In genomic region chr2:173106889-173107785, GRCm38 (mm10) we compare ENCODE assay signal across 8 mouse cellular contexts. TPM values are rescaled to one million over a fixed set of nuclear protein-coding genes. Genes with fewer than 3 reads are reported as not detected.
DNase-seq lines count a peak whose midpoint lies in the region; ATAC-seq lines count a peak whose summit lies in the region.

No protein-coding gene starts in this region.

- no peak overlapping the region for H3K4me2 ChIP-seq in embryonic facial prominence, embryonic 11.5 days (ENCODE audit: low read depth, low read length)
- peak overlapping the region; percentile 31; the same call in 1 of the 2 replicates for H3K4me2 ChIP-seq in heart, embryonic 11.5 days
- H3K4me2 ChIP-seq in limb, embryonic 13.5 days (replicated peaks) = no peak overlapping the region
- no peak overlapping the region for H3K4me2 ChIP-seq in midbrain, embryonic 16.5 days (ENCODE audit: low read length)
- H3K4me2 ChIP-seq in stomach, embryonic 15.5 days = no peak overlapping the region

- no peaks in the 10 kb centered on the region for H3K4me1 ChIP-seq in embryonic facial prominence, embryonic 11.5 days (ENCODE audit: control insufficient read depth, insufficient read depth, low read length)
- H3K4me1 ChIP-seq in heart, embryonic 11.5 days (ENCODE audit: control insufficient read depth, insufficient read depth, low read length) = peaks cover 6% of the 10 kb centered on the region
- 0 out of 2 replicates have a peak, but pooled peaks cover 4% of the 10 kb centered on the region for H3K4me1 ChIP-seq in limb, embryonic 13.5 days
- no peaks in the 10 kb centered on the region for H3K4me1 ChIP-seq in midbrain, embryonic 16.5 days (ENCODE audit: control insufficient read depth, insufficient read depth, low read length)
- H3K4me1 ChIP-seq in stomach, embryonic 15.5 days = no peaks in the 10 kb centered on the region

- ATAC-seq in embryonic facial prominence, embryonic 11.5 days (replicated peaks; ENCODE audit: insufficient number of reproducible peaks, low FRiP score, low TSS enrichment, low read depth) = no peak
- ATAC-seq in heart, embryonic 11.5 days (replicated peaks; ENCODE audit: insufficient number of reproducible peaks, low FRiP score, low TSS enrichment) = no peak
- peak; percentile 48; the same call in 1 of the 2 replicates for ATAC-seq in limb, embryonic 13.5 days (ENCODE audit: low FRiP score, low read depth)
- peak; percentile 51; the same call in 1 of the 2 replicates for ATAC-seq in midbrain, embryonic 16.5 days
- 0 out of 2 replicates have a peak, but pooled peaks have one; percentile 33 for ATAC-seq in stomach, embryonic 15.5 days (ENCODE audit: insufficient read depth, low FRiP score, low read depth)

- no peaks in the 10 kb centered on the region for H3K9me3 ChIP-seq in embryonic facial prominence, embryonic 11.5 days (replicated peaks; ENCODE audit: control insufficient read depth, low read length)
- no peaks in the 10 kb centered on the region for H3K9me3 ChIP-seq in heart, embryonic 11.5 days (replicated peaks; ENCODE audit: control insufficient read depth, low read length)
- no peaks in the 10 kb centered on the region for H3K9me3 ChIP-seq in limb, embryonic 13.5 days
- H3K9me3 ChIP-seq in midbrain, embryonic 16.5 days (replicated peaks; ENCODE audit: control insufficient read depth, low read length, poor library complexity, severe bottlenecking) = no peaks in the 10 kb centered on the region
- no peaks in the 10 kb centered on the region for H3K9me3 ChIP-seq in stomach, embryonic 15.5 days

- H3K27ac ChIP-seq in embryonic facial prominence, embryonic 11.5 days (replicated peaks; ENCODE audit: low read depth, low read length) = no peak overlapping the region
- no peak overlapping the region for H3K27ac ChIP-seq in heart, embryonic 11.5 days (ENCODE audit: low read depth, low read length)
- H3K27ac ChIP-seq in limb, embryonic 13.5 days = no peak overlapping the region
- no peak overlapping the region for H3K27ac ChIP-seq in midbrain, embryonic 16.5 days (ENCODE audit: low read length)
- no peak overlapping the region for H3K27ac ChIP-seq in stomach, embryonic 15.5 days

- 16% methylated on average over 14 of the region's 14 CpGs for WGBS in embryonic facial prominence, embryonic 11.5 days
- 16% methylated on average over 14 of the region's 14 CpGs for WGBS in heart, embryonic 11.5 days (ENCODE audit: insufficient replicate concordance)
- 13% methylated on average over 14 of the region's 14 CpGs for WGBS in limb, embryonic 13.5 days
- WGBS in midbrain, embryonic 16.5 days = 18% methylated on average over 14 of the region's 14 CpGs
- 13% methylated on average over 14 of the region's 14 CpGs for WGBS in stomach, embryonic 15.5 days

- H3K9ac ChIP-seq in embryonic facial prominence, embryonic 11.5 days (replicated peaks; ENCODE audit: low read length) = no peak overlapping the region
- 0 out of 2 replicates have a peak overlapping the region, but pooled peaks have one; percentile 5 for H3K9ac ChIP-seq in heart, embryonic 11.5 days (ENCODE audit: low read depth, low read length)
- H3K9ac ChIP-seq in limb, embryonic 13.5 days = peak overlapping the region; percentile 31; the same call in 1 of the 2 replicates
- no peak overlapping the region for H3K9ac ChIP-seq in midbrain, embryonic 16.5 days (ENCODE audit: low read depth, low read length)
- H3K9ac ChIP-seq in stomach, embryonic 15.5 days = no peak overlapping the region

- no peak overlapping the region for H3K4me3 ChIP-seq in embryonic facial prominence, embryonic 11.5 days (ENCODE audit: low read depth, low read length)
- H3K4me3 ChIP-seq in heart, embryonic 11.5 days (ENCODE audit: low read depth, low read length) = no peak overlapping the region
- no peak overlapping the region for H3K4me3 ChIP-seq in limb, embryonic 13.5 days
- H3K4me3 ChIP-seq in midbrain, embryonic 16.5 days (ENCODE audit: low read depth, low read length) = no peak overlapping the region
- H3K4me3 ChIP-seq in stomach, embryonic 15.5 days (replicated peaks) = no peak overlapping the region

- peak; percentile 57 for DNase-seq in CD4-positive helper T cell, adult 2 months (ENCODE audit: low read depth, low spot score)
- DNase-seq in adrenal gland, postnatal 36 days = peak; percentile 42 to 60
- DNase-seq in embryonic facial prominence, embryonic 11.5 days (ENCODE audit: low spot score) = peak; percentile 84
- peak; percentile 75 to 84 for DNase-seq in kidney, adult 8-10 months

- no peaks in the 10 kb centered on the region for H3K36me3 ChIP-seq in embryonic facial prominence, embryonic 11.5 days (replicated peaks; ENCODE audit: control insufficient read depth, insufficient read depth, low read depth, low read length)
- no peaks in the 10 kb centered on the region for H3K36me3 ChIP-seq in heart, embryonic 11.5 days (ENCODE audit: control insufficient read depth, insufficient read depth, low read length)
- H3K36me3 ChIP-seq in limb, embryonic 13.5 days = no peaks in the 10 kb centered on the region
- no peaks in the 10 kb centered on the region for H3K36me3 ChIP-seq in midbrain, embryonic 16.5 days (ENCODE audit: control insufficient read depth, insufficient read depth, low read length)
- no peaks in the 10 kb centered on the region for H3K36me3 ChIP-seq in stomach, embryonic 15.5 days

- no peaks in the 10 kb centered on the region for H3K27me3 ChIP-seq in embryonic facial prominence, embryonic 11.5 days (ENCODE audit: control insufficient read depth, insufficient read depth, low read length)
- H3K27me3 ChIP-seq in heart, embryonic 11.5 days (ENCODE audit: control insufficient read depth, insufficient read depth, low read length) = peaks cover 3% of the 10 kb centered on the region; the same call in 1 of the 2 replicates
- H3K27me3 ChIP-seq in limb, embryonic 13.5 days = peaks cover 26% of the 10 kb centered on the region
- H3K27me3 ChIP-seq in midbrain, embryonic 16.5 days (ENCODE audit: control insufficient read depth, insufficient read depth, low read depth, low read length) = peaks cover 5% of the 10 kb centered on the region
- H3K27me3 ChIP-seq in stomach, embryonic 15.5 days (replicated peaks) = no peaks in the 10 kb centered on the region

RNA-seq across cellular contexts. Expression of gene Ctcfl, which starts 12.2 kb away (rescaled TPM):
- total RNA-seq in adrenal gland, postnatal 36 days (2021) = under 1 TPM; 0.10 TPM
- polyA plus RNA-seq in embryonic facial prominence, embryonic 11.5 days (2014; fragmentation: Nextera tagmentation; extraction: Ambion mirVana) = not detected in 2 replicates
- 0.39 and 0.42 TPM in 2 replicates for polyA plus RNA-seq in heart, embryonic 11.5 days (2014; fragmentation: Nextera tagmentation; extraction: Ambion mirVana)
- polyA plus RNA-seq in limb, embryonic 13.5 days (2015; fragmentation: Nextera tagmentation; extraction: Ambion mirVana) = 0.13 and 0.15 TPM in 2 replicates
- 0.06 and 0.11 TPM in 2 replicates for polyA plus RNA-seq in midbrain, embryonic 16.5 days (2015; fragmentation: Nextera tagmentation; extraction: Ambion mirVana)
- polyA plus RNA-seq in stomach, embryonic 15.5 days (2015; fragmentation: Nextera tagmentation; extraction: Ambion mirVana) = 0.30 and 0.41 TPM in 2 replicates

RNA-seq across cellular contexts. Expression of gene Pck1, which starts 45.7 kb away (rescaled TPM):
- total RNA-seq in adrenal gland, postnatal 36 days (2021) = 100 to 1,000 TPM; 816 to 818 TPM
- not detected in 2 replicates for polyA plus RNA-seq in embryonic facial prominence, embryonic 11.5 days (2014; fragmentation: Nextera tagmentation; extraction: Ambion mirVana)
- polyA plus RNA-seq in heart, embryonic 11.5 days (2014; fragmentation: Nextera tagmentation; extraction: Ambion mirVana) = not detected in 2 replicates
- polyA plus RNA-seq in limb, embryonic 13.5 days (2015; fragmentation: Nextera tagmentation; extraction: Ambion mirVana) = not detected in 2 replicates
- polyA plus RNA-seq in midbrain, embryonic 16.5 days (2015; fragmentation: Nextera tagmentation; extraction: Ambion mirVana) = not detected in 2 replicates
- 1.2 and 1.5 TPM in 2 replicates for polyA plus RNA-seq in stomach, embryonic 15.5 days (2015; fragmentation: Nextera tagmentation; extraction: Ambion mirVana)

Comparison
In these comparisons a context has a peak if more than half of its experiments do, and no peak if none do; other contexts are left out.
1. ATAC-seq: peak in limb, embryonic 13.5 days (single experiment), midbrain, embryonic 16.5 days (single experiment) and stomach, embryonic 15.5 days (single experiment); none in embryonic facial prominence, embryonic 11.5 days (single experiment) and heart, embryonic 11.5 days (single experiment).
2. H3K9ac ChIP-seq: peak in heart, embryonic 11.5 days (single experiment) and limb, embryonic 13.5 days (single experiment); none in embryonic facial prominence, embryonic 11.5 days (single experiment), midbrain, embryonic 16.5 days (single experiment) and stomach, embryonic 15.5 days (single experiment).
3. Peak in every context shown above with its lines, with median percentiles within 50 percentile points of each other: DNase-seq.